Mouse (Mus musculus): Measurements from ENCODE around the gene Dgkb.

Dgkb gene

DNA sequence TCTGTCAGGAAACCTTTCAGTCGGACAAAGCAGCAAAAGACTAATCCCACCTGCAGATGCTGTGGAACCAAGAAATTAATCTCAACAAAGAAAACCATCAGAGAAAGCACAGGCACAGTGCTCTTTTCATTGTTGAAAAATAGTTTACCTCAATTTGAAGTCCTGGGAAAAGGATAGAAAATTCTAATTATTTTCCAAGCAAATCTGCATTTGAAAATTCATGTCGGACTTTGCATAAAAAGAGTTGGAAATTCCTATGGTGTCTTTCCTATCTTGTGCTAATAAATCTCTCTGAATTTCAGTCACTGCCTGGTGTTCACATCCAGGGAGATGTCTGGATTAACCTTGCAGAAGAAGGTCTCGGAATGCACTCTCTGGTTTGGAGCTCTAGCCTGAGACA lies at the start of gene Dgkb:
Gene Dgkb, plus strand, starts transcription at position 301 of the 400 bp plus-strand sequence.
- no peak for DNase-seq (ENCODE audit: low spot score in 2 of 2)

DNA sequence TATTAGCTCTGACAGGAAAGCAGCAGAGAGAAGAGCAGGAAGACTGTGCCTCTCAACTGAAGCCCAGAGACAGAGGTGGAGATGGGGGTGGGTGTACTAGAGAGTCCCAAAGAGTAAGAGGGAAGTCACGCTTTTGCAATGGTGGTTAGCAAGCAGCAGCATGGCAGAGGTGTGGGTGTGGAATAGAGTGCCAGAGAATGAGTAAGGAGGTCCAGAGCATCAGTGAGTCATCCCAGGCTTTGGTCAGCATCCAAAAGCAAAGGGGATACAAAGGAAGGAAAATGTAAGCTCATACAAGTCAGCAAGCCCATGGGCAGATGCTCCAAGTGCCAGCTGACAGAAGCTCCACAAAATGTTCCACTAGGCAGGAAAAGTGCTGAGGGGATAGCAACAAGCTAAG lies 47.7 kb upstream of the Dgkb start:
- no peak for DNase-seq (ENCODE audit: low spot score in 2 of 2)

DNA sequence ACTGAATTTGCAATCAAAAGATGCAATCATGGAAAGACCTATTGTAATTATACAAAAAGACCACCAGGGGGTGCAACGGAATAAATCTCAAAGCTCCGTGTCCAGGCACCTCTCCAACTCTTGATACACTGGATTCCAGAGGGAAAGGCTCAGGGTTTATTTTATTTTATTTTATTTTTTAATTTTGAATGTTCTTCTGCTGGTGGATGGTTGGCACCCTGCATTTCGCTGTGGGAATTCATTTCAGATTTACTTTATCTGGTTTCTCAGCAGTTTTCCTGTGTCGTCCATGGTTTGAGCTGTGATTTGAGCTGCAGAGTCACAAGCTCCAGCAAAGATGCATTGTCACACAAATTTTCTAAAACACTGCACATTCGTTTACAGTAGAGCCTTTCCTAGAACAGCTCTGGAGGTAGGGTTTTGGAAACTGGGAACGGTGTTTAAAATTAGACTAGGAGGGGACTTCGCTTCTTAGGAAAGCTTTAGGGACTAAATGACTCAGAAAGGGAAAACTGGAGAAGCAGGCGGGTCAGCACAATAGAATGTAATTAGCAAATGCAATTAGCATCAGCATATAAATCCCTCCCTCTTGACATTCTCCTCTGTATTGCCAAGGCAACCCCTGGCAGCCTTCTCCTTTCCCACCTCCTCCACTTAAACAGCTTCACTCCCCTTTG lies 43.7 kb upstream of the Dgkb start:
- DNase-seq (ENCODE audit: low spot score in 2 of 2): no peak

DNA sequence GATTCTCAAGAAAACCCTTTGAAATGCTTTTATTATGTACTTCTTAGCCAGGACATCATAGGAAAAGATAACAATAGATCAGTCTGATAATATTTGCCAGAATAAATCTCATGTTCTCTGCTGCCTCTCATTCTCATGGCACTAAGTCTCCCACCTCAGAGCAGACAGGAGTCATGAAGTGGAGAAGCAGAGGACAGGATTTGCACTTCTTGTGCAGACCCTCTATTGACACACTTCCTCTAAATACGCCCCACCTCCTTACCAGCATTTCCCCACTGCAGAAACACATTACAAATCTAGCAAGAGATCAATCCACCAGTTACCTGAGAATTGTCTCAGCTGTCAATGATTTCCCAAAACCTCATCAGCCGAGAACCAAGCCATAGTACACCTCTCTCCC lies 42.9 kb upstream of the Dgkb start:
- DNase-seq (ENCODE audit: low spot score in 2 of 2): no peak

DNA sequence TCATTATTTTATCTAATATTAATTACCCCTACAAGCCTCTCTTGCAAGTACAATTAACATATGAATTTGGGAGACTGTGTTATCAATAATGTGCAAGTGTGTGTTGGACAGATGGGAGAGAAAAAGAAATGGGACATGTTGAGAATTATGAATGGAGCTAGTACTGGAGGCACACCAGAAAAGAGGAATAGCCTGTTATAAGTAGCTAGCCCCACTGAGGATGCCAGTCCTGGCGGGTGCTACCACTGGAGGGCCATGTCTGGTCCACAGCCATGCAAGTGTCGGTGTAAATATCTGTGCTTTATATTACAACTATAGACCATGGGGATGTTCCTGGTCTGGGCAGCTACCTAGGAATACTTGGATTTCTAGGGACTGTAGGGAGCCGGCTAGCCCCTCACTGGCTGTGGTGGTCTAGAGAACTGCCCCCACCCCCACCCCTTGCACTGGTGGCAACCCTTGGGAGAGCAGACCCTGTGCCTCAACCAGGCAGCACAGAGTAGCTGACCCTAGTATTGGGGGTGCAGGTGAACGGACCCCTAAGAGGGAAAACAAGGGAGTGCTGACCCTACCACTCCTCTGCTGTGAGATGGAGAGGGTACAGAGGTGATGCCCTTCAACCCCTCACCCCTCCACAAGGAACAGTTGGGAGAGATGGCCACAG lies 21.1 kb upstream of the Dgkb start:
- DNase-seq (ENCODE audit: low spot score in 2 of 2): no peak

DNA sequence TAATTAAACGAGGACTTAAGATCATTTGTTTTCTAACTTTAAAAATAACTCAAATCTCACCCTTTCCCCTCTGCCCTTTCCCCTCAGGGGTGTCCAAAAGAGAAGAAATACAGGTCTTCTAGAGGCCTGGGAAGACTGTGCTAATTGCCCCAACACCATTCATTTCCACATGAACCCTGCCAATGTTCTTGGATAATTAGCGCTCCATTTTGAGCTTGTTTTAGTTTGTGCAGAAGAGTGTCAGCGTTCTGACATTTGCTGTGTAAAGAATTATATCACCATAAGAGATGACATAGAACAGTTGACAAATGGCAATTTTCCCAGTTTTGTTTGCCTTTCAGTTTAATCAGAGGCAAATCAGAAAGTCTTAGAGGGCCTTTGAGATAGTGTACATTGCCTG lies 3.4 kb upstream of the Dgkb start:
- no peak for DNase-seq (ENCODE audit: low spot score in 2 of 2)

DNA sequence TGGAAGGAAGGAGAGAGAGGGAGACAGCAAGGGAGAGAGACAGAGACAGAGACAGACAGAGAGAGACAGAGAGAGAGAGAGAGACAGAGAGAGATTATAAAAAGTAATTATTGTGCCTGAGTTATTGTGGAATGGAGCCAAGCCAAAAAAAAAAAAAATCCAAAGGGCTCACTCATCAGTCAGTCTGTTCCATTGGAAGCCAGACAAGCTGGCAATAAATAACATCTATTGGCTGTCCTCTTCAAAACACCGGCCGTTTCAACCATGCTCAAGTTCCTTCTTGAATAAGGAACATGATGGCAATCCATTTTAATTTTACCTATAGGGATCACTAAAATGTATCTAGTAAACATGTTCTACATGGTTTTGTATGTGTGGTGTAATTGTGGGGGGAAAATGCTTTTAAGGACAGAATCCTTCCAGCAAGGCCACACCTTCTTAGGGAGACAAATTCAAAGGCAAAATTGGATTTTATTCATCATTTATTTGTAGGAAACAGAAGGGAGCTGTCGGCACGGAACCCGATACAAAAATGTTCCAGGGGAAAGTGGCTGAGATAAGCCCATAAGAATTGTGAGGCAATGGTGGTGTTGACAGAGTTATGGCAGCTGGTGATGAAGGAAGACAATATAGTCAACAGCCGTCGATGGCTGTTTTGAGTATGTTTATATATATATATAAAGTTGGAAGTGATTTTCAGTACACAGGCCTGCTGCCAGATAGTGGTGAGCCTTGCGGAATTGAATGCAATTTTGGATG lies 3.7 kb downstream of the Dgkb start:
- no peak for DNase-seq (ENCODE audit: low spot score in 2 of 2)

DNA sequence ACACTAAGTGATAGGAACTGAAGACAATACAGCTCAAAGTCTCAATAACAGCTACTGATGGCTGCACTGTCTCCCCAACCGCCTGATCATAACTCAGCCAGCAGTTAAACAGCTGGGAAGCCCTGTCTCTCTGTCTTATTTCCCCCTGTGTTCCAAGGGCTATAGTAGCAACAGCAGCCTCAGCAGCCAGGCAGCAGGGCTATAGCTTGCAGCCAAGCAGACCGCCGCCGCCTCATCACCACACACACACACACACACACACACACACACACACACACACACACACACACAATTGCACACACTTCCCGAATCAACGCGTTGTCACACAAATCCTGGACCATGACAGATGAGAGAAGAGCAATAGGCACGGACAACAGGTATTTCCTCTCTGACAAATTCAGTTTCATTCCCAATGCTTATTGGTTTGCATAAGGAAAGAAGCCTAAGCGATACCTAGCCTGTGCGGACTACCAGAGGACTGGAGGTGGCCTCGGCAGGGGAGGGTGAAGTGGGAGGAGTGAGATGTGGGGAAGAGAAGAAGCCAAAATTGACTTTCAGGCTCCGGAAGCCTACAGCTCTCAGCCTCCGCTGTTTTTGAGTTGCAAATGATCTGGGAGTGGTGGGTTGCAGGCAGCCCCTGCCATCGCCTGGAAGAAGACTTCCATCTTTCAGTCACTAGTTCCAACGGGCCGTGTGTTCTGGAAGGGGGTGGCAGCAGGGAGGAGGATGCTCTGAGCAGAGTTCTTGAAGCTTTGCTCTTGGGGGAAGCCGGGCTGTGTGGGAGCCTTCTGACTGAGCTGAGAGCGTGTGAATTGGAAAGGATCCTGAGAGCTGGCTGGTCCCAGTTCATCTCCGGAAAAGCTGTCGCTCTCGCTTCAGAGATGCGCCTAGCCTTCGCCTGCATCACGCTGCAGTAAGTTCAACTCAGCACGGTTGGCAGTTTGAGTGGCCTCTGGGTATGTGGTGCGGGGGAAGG lies 62.8 kb downstream of the Dgkb start:
- DNase-seq (ENCODE audit: low spot score in 2 of 2): no peak

DNA sequence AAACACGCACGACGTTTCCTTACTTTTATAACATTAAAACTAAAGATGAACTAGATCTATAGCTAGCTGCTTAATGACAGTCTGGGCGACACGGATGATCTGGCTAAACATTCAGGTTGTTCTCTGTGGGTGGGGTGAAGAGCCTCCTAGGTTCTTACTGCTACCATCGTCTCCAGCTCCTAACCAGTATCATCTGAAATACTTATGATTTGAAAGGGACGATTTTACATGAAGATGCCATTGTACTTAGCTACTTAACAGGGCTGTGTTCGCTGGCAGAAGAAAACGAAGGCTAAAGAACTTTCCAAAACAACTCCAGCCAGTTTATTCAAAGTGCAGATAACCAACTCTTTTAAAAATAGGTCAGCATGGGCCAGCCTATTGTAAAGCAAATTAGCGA lies 63.9 kb downstream of the Dgkb start:
- no peak for DNase-seq (ENCODE audit: low spot score in 2 of 2)

DNA sequence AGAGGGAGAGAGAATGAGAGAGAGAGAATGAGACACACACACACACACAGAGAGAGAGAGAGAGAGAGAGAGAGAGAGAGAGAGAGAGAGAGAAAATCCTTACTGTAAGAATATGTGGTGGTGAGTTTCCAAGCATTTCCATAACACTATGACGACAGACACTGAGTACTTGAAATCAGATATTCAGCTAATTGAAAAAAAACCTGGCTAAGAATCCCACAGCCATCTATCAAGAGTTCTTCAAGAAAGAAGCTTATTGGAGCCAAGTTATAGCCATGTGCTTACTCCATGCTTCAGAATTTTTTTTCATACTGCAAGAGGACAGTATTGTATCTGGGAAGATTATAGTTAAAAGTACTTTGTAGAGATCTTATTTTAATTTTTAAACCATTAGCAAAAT lies 65.3 kb downstream of the Dgkb start:
- no peak for DNase-seq (ENCODE audit: low spot score in 2 of 2)

DNA sequence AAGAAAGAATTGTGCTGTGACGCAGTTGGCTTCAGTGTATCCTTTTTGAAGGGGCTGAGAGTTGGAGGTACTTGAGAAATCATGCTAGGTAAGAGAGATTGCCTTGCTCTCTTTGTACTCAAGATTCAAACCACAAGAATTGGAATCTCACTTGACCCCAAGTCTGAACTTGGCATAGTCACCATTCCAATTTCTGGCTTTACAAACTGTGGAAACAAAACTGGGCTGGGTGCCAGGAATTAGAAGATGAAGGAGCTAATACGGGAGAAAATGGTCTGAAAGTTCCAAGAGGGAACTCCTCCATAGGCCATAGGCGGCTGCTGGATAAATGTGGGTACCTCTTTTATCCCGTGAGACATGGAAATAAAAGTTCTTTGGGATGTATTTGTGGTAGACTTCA lies 66.3 kb downstream of the Dgkb start:
- DNase-seq (ENCODE audit: low spot score in 2 of 2): no peak

DNA sequence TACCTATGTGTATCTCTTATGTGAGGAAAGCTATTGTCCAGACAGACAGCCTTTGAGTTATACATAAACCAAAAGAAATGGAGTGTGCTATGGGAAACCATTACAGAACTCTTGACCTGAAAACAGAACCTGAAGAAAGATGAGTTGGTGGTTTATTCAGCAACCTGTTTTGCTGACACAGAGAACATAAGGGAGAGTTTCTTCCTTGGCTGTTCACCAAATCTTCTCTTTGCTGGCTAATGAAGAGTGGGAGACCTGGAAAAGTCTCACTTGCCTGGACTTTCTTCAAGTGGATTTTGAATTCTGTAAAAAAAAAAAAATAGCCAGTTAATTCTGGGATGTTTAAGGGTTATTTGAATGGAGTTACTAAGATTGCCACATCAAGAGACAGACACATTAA lies 71.1 kb downstream of the Dgkb start:
- no peak for DNase-seq (ENCODE audit: low spot score in 2 of 2)

DNA sequence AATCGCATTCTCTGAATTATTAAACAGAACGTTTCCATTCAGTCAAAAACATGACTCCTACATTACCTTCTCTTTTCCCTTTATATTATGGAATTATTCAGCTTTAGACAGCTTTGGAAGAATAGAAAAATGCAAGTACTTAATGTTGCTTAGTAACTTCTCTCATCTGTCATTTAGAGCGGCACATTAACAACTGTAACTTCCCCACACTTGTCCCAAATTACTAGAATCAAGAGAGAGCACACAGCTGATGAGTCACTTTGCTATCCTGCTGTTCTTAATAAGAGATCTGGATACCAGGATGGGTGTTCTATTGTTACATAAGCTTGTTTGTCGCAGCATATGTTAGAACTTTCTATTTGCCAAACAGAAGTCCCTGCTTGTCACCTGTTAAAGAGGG lies 71.9 kb downstream of the Dgkb start:
- no peak for DNase-seq (ENCODE audit: low spot score in 2 of 2)

DNA sequence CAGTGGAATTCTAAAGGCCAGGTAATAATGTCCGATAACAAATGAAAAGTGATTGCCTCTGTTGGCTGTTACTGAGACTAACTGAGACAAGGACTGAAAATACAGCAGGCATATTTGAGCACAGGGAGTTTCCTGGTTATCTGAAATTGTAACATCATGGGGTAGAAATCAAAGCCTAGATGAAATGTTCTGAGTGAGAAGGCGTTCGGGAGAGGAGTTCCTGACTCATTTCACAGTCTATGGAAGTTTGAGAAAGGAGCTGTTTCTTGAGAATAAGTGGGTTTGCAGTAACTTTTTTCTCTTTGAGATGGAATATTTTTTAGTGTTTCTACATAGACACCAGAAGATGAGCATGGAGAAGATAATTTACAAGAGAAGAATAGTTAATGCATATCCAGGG lies 73.8 kb downstream of the Dgkb start:
- no peak for DNase-seq (ENCODE audit: low spot score in 2 of 2)

DNA sequence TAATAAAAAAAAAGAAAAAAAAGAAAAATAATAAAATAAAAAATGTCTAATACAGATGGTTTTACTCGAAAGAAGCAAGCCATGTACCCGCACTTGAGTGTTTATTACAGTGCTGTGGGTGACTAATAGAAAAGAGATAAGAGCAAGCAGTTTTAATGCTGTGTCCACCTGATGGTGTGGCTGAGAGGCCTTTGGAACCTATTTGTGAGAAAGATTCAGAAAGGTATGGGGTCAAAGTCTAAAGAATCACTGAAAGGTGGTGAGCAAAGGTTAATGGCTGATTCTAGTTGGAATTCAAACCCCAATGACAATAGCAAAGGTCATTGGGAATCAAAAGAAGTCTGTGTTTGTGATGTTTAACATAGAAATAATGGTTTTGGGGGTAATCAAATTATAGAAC lies 124.6 kb downstream of the Dgkb start:
- DNase-seq (ENCODE audit: low spot score in 2 of 2): no peak

DNA sequence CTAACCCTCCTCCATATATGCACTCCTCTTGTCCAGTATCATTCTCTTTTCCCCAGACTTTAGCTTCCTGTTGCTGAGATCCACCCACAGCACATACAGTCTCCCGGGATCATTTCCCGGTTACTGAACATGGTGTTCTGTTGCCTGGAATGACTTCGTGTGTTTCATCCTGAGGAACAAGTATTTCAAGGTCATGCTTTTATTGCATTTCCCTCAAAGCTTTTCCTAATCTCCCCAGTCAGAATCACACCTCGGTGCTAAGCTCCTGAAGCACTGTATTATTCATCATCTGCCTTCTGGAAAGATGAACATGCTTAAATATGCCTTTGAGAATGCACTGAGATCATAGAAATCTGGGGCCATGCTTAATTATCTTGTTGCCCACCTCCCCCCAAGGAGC lies 138.7 kb downstream of the Dgkb start:
- no peak for DNase-seq (ENCODE audit: low spot score in 2 of 2)

DNA sequence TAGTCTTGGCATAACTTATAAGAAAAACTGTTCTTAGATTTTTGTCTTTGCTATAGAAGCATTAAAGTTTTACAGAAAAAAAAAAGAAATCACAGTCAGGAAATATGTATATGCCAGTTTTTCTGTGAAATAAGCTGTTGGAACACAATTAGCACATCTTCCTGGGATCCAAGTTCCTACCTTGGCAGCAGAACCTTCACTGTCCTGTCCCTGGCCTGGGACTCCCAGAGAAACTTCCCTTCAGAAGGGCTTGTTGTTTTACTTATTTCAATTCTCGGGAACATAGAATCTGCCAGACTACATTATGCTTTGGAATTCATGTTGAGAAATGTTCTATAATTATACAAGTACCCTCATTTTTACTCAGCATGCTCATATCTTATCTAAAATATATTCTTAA lies 154.0 kb downstream of the Dgkb start:
- no peak for DNase-seq (ENCODE audit: low spot score in 2 of 2)

DNA sequence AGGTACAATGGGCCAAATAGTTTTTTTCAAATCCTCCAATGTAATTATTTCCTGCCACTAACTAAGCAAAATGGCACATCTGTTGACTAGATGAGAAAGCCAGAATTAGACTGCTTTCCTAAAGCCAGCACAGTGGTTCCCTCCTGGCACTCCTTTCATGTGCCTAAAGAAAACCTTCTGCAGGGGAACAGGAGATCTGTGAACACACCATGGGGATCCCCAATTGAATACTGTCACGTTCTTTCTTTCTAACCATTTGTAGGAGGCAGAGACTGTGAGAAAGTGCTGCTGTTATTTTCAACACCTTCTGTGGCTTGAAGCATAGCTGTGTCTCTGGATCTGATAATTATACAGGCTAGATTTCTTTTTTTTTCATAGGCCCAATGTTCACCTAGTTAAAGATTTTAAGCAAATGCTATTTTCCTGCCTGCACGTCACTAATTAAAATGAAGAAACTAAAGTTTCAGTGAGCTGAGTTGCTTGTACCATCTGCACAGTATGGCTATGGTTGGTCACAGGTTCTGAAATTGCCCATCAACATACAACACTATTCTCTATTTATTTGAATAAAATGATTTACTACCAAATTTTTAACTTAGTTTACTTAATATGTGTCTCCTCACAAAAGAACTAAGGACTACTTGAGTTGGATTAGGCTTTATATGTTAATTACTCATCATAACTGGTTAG lies 161.1 kb downstream of the Dgkb start:
- no peak for DNase-seq (ENCODE audit: low spot score in 2 of 2)

DNA sequence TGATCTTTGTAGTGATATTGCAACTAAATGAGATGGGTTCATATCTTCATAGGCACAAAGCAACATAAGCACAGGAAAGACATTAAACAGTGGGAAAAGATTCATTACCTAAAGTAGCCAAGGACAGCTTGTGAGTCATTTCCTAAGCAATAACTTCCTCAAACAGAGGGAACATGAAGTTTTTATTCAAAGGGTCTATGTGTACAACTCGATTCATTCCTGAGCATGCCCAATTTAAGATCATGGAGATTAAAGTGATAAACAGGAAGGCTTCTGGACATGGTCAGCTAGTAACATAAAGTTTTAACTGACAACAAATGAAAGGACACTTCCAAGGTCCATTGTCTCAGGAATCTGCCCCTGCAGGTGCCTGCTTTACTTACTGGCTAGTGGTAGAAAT lies 167.8 kb downstream of the Dgkb start:
- DNase-seq (ENCODE audit: low spot score in 2 of 2): no peak

DNA sequence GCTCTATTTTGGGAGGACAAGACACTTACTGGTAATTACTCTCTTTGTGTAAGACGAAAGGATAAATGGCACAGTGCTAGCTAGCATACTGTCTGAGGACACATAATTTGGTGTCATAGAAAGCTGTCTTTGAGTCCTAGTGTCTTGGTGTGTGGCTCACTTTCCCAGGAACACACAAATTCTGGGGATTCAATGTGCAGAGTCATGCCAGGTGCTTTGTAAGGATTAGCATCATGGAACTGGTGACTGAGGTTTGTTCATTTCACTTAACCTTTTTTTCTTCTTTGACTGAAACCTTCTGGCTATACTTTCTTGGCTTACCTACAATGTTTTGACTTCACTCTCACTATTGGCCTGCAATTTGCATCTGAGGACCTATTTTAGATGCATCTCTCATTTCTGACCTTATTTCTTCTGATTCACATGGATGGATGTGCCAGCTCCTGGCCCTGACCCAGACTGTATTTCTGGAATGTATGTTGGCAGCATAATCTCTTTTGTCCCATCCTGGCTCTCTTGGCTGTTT lies 170.6 kb downstream of the Dgkb start:
- no peak for DNase-seq (ENCODE audit: low spot score in 2 of 2)

DNA sequence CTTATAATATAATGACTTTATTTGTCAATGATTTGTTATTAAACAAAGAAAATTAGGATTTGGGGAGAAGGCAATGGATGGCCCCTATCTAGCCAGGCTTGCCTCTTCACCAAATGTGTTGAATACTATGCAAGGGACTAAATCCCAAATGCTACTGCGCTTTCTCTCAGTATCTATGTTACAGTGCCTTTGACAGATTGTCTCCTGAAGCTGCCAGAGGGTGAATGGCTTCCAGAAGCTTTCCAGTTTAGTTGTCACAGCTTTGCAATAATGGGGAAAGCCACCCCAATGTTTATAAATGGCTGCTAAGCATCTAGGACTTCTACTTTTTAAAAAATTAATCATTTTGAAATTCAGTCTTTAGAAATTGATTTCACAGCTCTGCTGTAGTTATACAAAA lies 175.7 kb downstream of the Dgkb start:
- no peak for DNase-seq (ENCODE audit: low spot score in 2 of 2)
